Mouse (Mus musculus) CH12.LX (cell line): ENCODE data around the gene Enkd1. TPM values are rescaled to one million over a fixed set of nuclear protein-coding genes. Genes with fewer than 3 reads are reported as not detected.

Experiments
- DNase-seq: peaks from one replicate; pipeline ENCODE4 v3.0.0-alpha.2; 2013; ENCODE audit errors: extremely low read depth
- H3K27ac ChIP-seq: 2 replicates; pipeline ENCODE4 v1.5.1; 2012; ENCODE audit warnings: low read depth, mild to moderate bottlenecking, control low read depth, moderate library complexity; ENCODE audit not compliant: insufficient read depth
- H3K27me3 ChIP-seq: replicated peaks from 2 replicates; pipeline ENCODE3; 2012; ENCODE audit warnings: inconsistent platforms
- H3K36me3 ChIP-seq, 2 experiments: replicated peaks in 1 of 2; 2 replicates each; pipeline versions ENCODE3 to v1.6.1; 2012; ENCODE audit warnings: inconsistent platforms in 1 of 2, low read length in 1 of 2, mild to moderate bottlenecking in 1 of 2, mixed read lengths in 1 of 2, moderate library complexity in 1 of 2; ENCODE audit not compliant: control insufficient read depth in 1 of 2, insufficient read depth in 1 of 2
- H3K4me1 ChIP-seq, 2 experiments: 2 replicates each; pipeline ENCODE4 v1.6.1; 2012; ENCODE audit warnings: inconsistent platforms in 1 of 2, moderate library complexity in 1 of 2; ENCODE audit not compliant: insufficient read depth in 2 of 2, control insufficient read depth in 1 of 2
- H3K4me2 ChIP-seq: 2 replicates; pipeline ENCODE4 v1.6.1; 2012; ENCODE audit warnings: low read depth, mild to moderate bottlenecking, control low read depth; ENCODE audit not compliant: poor library complexity, insufficient read depth, severe bottlenecking
- H3K4me3 ChIP-seq, 3 experiments: fragments of 150-350 bp in 1 of 3; sonication (generic) in 1 of 3; replicated peaks in 1 of 3; 2 replicates each; pipeline versions ENCODE3 to v1.5.1; 2011 to 2012; ENCODE audit warnings: low read depth in 2 of 3, low read length in 2 of 3, mild to moderate bottlenecking in 2 of 3, moderate library complexity in 2 of 3, control low read depth in 1 of 3, improper control_type of control experiment in 1 of 3, inconsistent platforms in 1 of 3, mixed read lengths in 1 of 3; ENCODE audit not compliant: poor library complexity in 1 of 3
- H3K79me2 ChIP-seq: replicated peaks from 2 replicates; pipeline ENCODE4 v1.6.1; 2012; ENCODE audit warnings: mild to moderate bottlenecking, moderate library complexity; ENCODE audit not compliant: control insufficient read depth, poor library complexity, insufficient read depth, severe bottlenecking; ENCODE audit errors: extremely low read depth
- H3K9ac ChIP-seq: 2 replicates; pipeline ENCODE4 v1.6.1; 2012; ENCODE audit warnings: low read depth, mild to moderate bottlenecking, control low read depth, moderate library complexity; ENCODE audit not compliant: insufficient read depth
- H3K9me3 ChIP-seq: replicated peaks from 2 replicates; pipeline ENCODE3; 2012; ENCODE audit warnings: low read length, inconsistent platforms, mixed read lengths
- BHLHE40 ChIP-seq: IDR thresholded peaks from 2 replicates; pipeline ENCODE4 v1.6.1; 2011; ENCODE audit warnings: mild to moderate bottlenecking, low read depth, low read length, improper control_type of control experiment
- CTCF ChIP-seq, 2 experiments: IDR thresholded peaks in 1 of 2; conservative IDR thresholded peaks in 1 of 2; 2 replicates each; pipeline ENCODE4 v1.5.1; 2011 to 2012; ENCODE audit warnings: low read depth in 2 of 2, low read length in 2 of 2, improper control_type of control experiment in 1 of 2, inconsistent platforms in 1 of 2, mild to moderate bottlenecking in 1 of 2, moderate library complexity in 1 of 2
- E2F4 ChIP-seq: IDR thresholded peaks from 2 replicates; pipeline ENCODE4 v1.6.1; 2011; ENCODE audit warnings: low read depth, low read length, improper control_type of control experiment; ENCODE audit not compliant: insufficient replicate concordance
- ELF1 ChIP-seq: IDR thresholded peaks from 2 replicates; pipeline ENCODE4 v1.6.1; 2014; ENCODE audit warnings: low read depth, mild to moderate bottlenecking, inconsistent platforms, low read length, improper control_type of control experiment
- EP300 ChIP-seq: IDR thresholded peaks from 2 replicates; pipeline ENCODE4 v1.6.1; 2011; ENCODE audit warnings: low read length, improper control_type of control experiment
- ETS1 ChIP-seq: conservative IDR thresholded peaks from 2 replicates; pipeline ENCODE4 v1.6.1; 2012; ENCODE audit warnings: low read depth, mild to moderate bottlenecking, inconsistent platforms, low read length, improper control_type of control experiment, moderate library complexity
- IRF4 ChIP-seq: IDR thresholded peaks from 2 replicates; pipeline ENCODE4 v1.6.1; 2014; ENCODE audit warnings: low read depth, mild to moderate bottlenecking, inconsistent platforms, low read length, improper control_type of control experiment
- JUND ChIP-seq: conservative IDR thresholded peaks from 2 replicates; pipeline ENCODE4 v1.6.1; 2011; ENCODE audit warnings: low read depth, low read length, improper control_type of control experiment
- KAT2A ChIP-seq: IDR thresholded peaks from 2 replicates; pipeline ENCODE4 v1.6.1; 2012; ENCODE audit warnings: low read length, improper control_type of control experiment, inconsistent platforms; ENCODE audit not compliant: insufficient replicate concordance
- MAFK ChIP-seq: IDR thresholded peaks from 2 replicates; pipeline ENCODE4 v1.6.1; 2011; ENCODE audit warnings: low read length, improper control_type of control experiment; ENCODE audit not compliant: insufficient replicate concordance
- MAZ ChIP-seq: IDR thresholded peaks from 2 replicates; pipeline ENCODE4 v1.6.1; 2012; ENCODE audit warnings: low read depth, mild to moderate bottlenecking, inconsistent platforms, low read length, improper control_type of control experiment, moderate library complexity
- MEF2A ChIP-seq: IDR thresholded peaks from 2 replicates; pipeline ENCODE4 v1.6.1; 2014; ENCODE audit warnings: low read depth, mild to moderate bottlenecking, inconsistent platforms, low read length, improper control_type of control experiment, borderline replicate concordance
- MXI1 ChIP-seq: IDR thresholded peaks from 2 replicates; pipeline ENCODE4 v1.6.1; 2011; ENCODE audit warnings: mild to moderate bottlenecking, low read depth, low read length, improper control_type of control experiment
- NELFE ChIP-seq: IDR thresholded peaks from 2 replicates; pipeline ENCODE4 v1.6.1; 2011; ENCODE audit warnings: low read depth, low read length, improper control_type of control experiment
- NRF1 ChIP-seq: IDR thresholded peaks from 2 replicates; pipeline ENCODE4 v1.6.1; 2014; ENCODE audit warnings: low read depth, mild to moderate bottlenecking, inconsistent platforms, low read length, improper control_type of control experiment, moderate library complexity
- PAX5 ChIP-seq: IDR thresholded peaks from 2 replicates; pipeline ENCODE4 v1.6.1; 2012; ENCODE audit warnings: low read length, inconsistent platforms, mixed read lengths
- RCOR1 ChIP-seq: conservative IDR thresholded peaks from 2 replicates; pipeline ENCODE4 v1.6.1; 2012; ENCODE audit warnings: low read depth, mild to moderate bottlenecking, inconsistent platforms, low read length, improper control_type of control experiment
- SIN3A ChIP-seq: IDR thresholded peaks from 2 replicates; pipeline ENCODE4 v1.6.1; 2012; ENCODE audit warnings: low read length, improper control_type of control experiment, inconsistent platforms
- SMC3 ChIP-seq: IDR thresholded peaks from 2 replicates; pipeline ENCODE4 v1.6.1; 2011; ENCODE audit warnings: low read depth, low read length, improper control_type of control experiment
- TBP ChIP-seq: conservative IDR thresholded peaks from 2 replicates; pipeline ENCODE4 v1.6.1; 2011; ENCODE audit warnings: low read depth, low read length, improper control_type of control experiment
- TCF12 ChIP-seq: IDR thresholded peaks from 2 replicates; pipeline ENCODE4 v1.6.1; 2014; ENCODE audit warnings: low read depth, mild to moderate bottlenecking, inconsistent platforms, low read length, improper control_type of control experiment
- ZKSCAN1 ChIP-seq: IDR thresholded peaks from 2 replicates; pipeline ENCODE4 v1.6.1; 2012; ENCODE audit warnings: low read depth, inconsistent platforms, low read length, improper control_type of control experiment, borderline replicate concordance
- ZMIZ1 ChIP-seq: IDR thresholded peaks from 2 replicates; pipeline ENCODE4 v1.6.1; 2012; ENCODE audit warnings: low read depth, mild to moderate bottlenecking, inconsistent platforms, low read length, improper control_type of control experiment
- ZNF384 ChIP-seq: IDR thresholded peaks from 2 replicates; pipeline ENCODE4 v1.6.1; 2012; ENCODE audit warnings: low read depth, low read length, improper control_type of control experiment, inconsistent platforms
- dilution Hi-C: fragments of 300-500 bp; cut with MboI; formaldehyde crosslinking; loops from 2 replicates; pipeline ENCODE4 v1.14.3; 2020; ENCODE audit warnings: low sequenced_read_pairs; ENCODE audit not compliant: extremely low pct_unique_long_range_greater_than_20kb, extremely low pct_ligation_motif_present
- in situ Hi-C: fragments of 300-500 bp; cut with MboI; formaldehyde crosslinking; loops from 3 replicates; pipeline ENCODE4 v1.14.3; 2019; ENCODE audit warnings: low sequenced_read_pairs, low pct_ligation_motif_present, low pct_unique_long_range_greater_than_20kb, mixed read lengths
- polyA plus RNA-seq: library from polyadenylated mRNA; unstranded; fragments of >175 nt; gene quantifications from 2 replicates; pipeline ENCODE4 v1.2.1, GENCODE M21; 2012; ENCODE audit warnings: low read depth; ENCODE audit not compliant: insufficient read length
- total RNA-seq, 2 experiments: library from RNA; depleted of rRNA; stranded (reverse); fragments of 300-350 nt in 1 of 2; fragments of >200 nt in 1 of 2; gene quantifications; 2 replicates each; pipeline ENCODE4 v1.2.3; 2012 to 2014

The Enkd1 gene
- total and polyA plus RNA-seq, 3 experiments: 15.6 to 35.9 (median 27.4) TPM

- Histone ChIP-seq H3K36me3 (peaks cover 89 to 100% of the 10 kb centered on the region in 2 experiments), H3K9ac (no peak overlapping the region)
Measured at GRCm38 (mm10) chr8:105692449-105693182, 15.4 kb downstream of the Enkd1 start.

GRCm38 (mm10) chr8:105690978-105691377 is 17.0 kb downstream of the Enkd1 start:
- H3K4me2 ChIP-seq: no peak overlapping the region
- H3K4me1 ChIP-seq: peaks cover 2 to 24% of the 10 kb centered on the region in 2 experiments; a peak in 2 of 4 replicates
- H3K9me3 ChIP-seq: peaks cover 8% of the 10 kb centered on the region
- H3K9ac ChIP-seq: no peak overlapping the region
- peaks cover 73 to 89% of the 10 kb centered on the region in 2 experiments for H3K36me3 ChIP-seq
- no peak overlapping the region for H3K4me3 ChIP-seq
- dilution Hi-C loops: no loop called here
- in situ Hi-C loops: no loop called here
- H3K27ac ChIP-seq: no peak overlapping the region
- no peak for DNase-seq
- no peaks in the 10 kb centered on the region for H3K79me2 ChIP-seq
- no peaks in the 10 kb centered on the region for H3K27me3 ChIP-seq
- TF ChIP-seq ZNF384 (no peak), MXI1 (no peak), NRF1 (no peak), E2F4 (no peak), JUND (no peak), CTCF (conservative IDR thresholded peaks at IDR 0.05 in 1 of 2, IDR thresholded peaks at IDR 0.05 in 1 of 2; ENCODE audit: low read depth in 2 of 2, low read length in 2 of 2) (no peak), KAT2A (no peak), MAZ (no peak), TBP (no peak)

More at GRCm38 (mm10) chr8:105692449-105693182, 15.4 kb downstream of the Enkd1 start:
- Histone ChIP-seq H3K9me3 (peaks cover 8% of the 10 kb centered on the region), H3K4me1 (peaks cover 0 to 11% of the 10 kb centered on the region in 2 experiments; a peak in 2 of 4 replicates), H3K4me3 (no peak overlapping the region), H3K4me2 (no peak overlapping the region), H3K27ac (no peak overlapping the region), H3K27me3 (no peaks in the 10 kb centered on the region), H3K79me2 (no peaks in the 10 kb centered on the region)
- in situ Hi-C loops: no loop called here
- TF ChIP-seq IRF4 (no peak), E2F4 (no peak), RCOR1 (no peak), JUND (no peak), ZMIZ1 (no peak), ETS1 (no peak), TCF12 (no peak), MEF2A (no peak), ELF1 (no peak), BHLHE40 (no peak), NRF1 (no peak), MAFK (no peak), SIN3A (no peak), MAZ (no peak), EP300 (no peak), PAX5 (no peak), SMC3 (no peak), KAT2A (no peak), ZKSCAN1 (no peak), NELFE (no peak)
- dilution Hi-C loops: no loop called here
- no peak for DNase-seq
